Mouse (Mus musculus): ENCODE results near the gene Sgsh. TPM values are rescaled to one million over a fixed set of nuclear protein-coding genes. Genes with fewer than 3 reads are reported as not detected.

Gene Sgsh
- polyA plus RNA-seq, 1 experiment from 2014 or later: 1.9 TPM

DNA sequence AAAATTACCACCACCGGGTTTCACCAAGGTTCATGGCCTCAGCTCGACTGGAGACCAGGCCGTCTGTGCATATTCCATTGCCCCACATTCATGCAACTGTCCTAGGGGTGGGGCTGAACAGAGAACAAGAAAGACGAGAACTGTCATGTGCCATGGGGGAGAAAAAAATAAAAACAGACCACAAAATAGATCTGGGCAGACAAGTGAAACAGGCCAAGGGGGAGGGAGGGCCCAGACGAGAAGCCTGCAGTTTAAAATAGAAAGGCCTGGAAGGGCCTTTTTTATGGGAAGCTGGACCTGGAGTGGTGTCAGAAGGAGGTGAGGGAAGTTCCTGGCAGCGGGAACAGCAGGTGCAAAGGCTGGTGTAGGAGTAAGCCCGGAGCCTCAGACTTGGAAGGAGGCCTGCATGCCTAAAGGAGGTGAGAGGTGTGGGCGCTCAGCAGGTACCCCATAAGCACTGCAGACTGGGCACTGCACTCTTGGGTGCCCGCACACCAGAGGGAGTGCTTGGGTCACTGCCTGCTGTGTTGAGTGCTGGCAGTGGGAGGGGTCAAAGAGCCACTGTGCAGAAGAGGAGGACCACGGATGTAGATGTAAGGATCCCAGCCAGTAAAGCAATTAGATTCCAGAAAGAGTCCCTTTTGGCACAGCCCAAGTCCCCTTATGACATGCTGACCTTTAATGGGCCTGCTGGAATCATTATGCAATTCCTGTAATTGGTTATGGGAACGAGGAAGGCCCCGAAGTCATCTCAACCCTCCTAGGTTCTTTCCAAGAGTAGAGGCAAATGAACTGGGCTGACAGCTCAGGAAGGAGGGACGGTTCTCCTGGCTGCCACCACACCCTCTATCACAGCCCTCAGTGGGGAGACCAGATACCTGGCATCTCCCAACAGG, 48.3 kb downstream of the Sgsh start:
- H3K4me2 ChIP-seq: no peak overlapping the region
- no peak overlapping the region for H3K27ac ChIP-seq (replicated peaks)
- no peak for ATAC-seq (ENCODE audit: insufficient read depth)
- H3K27me3 ChIP-seq: peaks cover 51% of the 10 kb centered on the region
- WGBS (ENCODE audit: insufficient replicate concordance): 47% methylated on average over 13 of the region's 13 CpGs
- H3K9me3 ChIP-seq (replicated peaks): no peaks in the 10 kb centered on the region
- H3K4me3 ChIP-seq (replicated peaks): no peak overlapping the region
- no peaks in the 10 kb centered on the region for H3K4me1 ChIP-seq (replicated peaks)
- no peak overlapping the region for H3K9ac ChIP-seq
- H3K36me3 ChIP-seq (replicated peaks): no peaks in the 10 kb centered on the region

DNA sequence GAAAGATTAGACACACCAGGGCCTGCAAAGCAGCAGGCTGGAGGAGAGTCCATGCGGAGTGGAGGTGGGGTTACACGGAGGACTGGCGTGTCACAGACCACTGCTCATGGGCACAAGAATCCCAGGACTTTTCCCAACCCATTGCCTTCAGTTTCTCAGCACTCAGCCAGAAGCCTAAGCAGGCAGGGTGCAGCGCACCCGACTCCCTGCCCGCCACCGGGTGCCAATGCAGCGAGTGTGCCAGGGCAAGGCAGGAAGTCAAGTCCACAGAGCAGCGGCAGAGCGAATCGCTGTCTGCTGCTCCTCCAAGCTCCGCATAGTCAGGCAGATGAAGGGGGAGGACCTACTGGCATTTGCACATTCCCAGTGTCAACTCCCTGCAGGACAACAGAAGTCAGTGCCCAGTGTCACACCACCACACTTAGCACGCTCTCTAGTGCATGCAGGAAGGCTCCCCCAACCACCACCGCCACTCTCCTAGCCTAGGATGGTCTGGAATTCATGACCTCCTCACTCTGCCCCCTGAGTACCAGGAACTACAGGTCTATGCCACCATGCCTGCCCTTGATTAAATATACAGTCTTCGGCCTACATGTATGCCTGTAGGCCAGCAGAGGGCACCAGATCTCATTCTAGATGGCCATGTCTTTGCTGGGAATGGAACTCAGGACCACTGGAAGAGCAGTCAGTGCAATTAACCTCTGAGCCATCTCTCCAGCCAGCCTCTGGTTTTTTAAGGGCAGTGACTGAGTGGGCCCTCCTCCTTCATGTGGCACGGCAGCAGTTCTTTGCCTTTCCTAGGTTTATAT, 50.2 kb downstream of the Sgsh start:
- 39% methylated on average over 16 of the region's 16 CpGs for whole genome bisulfite sequencing (ENCODE audit: insufficient replicate concordance)

DNA sequence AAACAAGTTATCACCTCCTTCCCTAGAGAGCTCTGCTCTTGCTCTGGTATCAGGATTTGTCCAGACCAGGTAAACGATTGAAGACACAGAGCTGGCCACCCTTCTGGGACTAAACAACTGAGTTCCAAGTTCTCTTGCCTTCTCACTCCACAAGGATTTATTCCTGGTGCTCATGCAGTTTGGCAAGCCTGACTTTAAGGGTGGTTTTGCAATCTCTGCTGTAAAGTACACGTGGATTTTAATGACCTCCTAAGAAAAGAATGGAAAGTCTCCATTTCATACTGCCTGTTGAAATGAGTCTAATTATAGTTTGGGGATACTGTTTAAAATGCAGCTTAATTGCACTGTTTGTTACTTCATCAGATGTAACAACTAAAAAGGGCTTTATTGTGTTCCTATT, 54.4 kb downstream of the Sgsh start:
- Histone ChIP-seq H3K4me2 (peak overlapping the region; percentile 94), H3K4me3 (replicated peaks) (peak overlapping the region; percentile 87; the same call in 1 of the 2 replicates)

More for the DNA sequence above, 50.2 kb downstream of the Sgsh start:
- no peak overlapping the region for H3K27ac ChIP-seq (replicated peaks)
- no peak overlapping the region for H3K4me3 ChIP-seq (replicated peaks)
- H3K4me1 ChIP-seq (replicated peaks): peaks cover 9% of the 10 kb centered on the region
- no peak overlapping the region for H3K4me2 ChIP-seq
- no peak for ATAC-seq (ENCODE audit: insufficient read depth)
- no peaks in the 10 kb centered on the region for H3K9me3 ChIP-seq (replicated peaks)
- H3K9ac ChIP-seq: no peak overlapping the region
- H3K36me3 ChIP-seq (replicated peaks): no peaks in the 10 kb centered on the region
- peaks cover 47% of the 10 kb centered on the region for H3K27me3 ChIP-seq

DNA sequence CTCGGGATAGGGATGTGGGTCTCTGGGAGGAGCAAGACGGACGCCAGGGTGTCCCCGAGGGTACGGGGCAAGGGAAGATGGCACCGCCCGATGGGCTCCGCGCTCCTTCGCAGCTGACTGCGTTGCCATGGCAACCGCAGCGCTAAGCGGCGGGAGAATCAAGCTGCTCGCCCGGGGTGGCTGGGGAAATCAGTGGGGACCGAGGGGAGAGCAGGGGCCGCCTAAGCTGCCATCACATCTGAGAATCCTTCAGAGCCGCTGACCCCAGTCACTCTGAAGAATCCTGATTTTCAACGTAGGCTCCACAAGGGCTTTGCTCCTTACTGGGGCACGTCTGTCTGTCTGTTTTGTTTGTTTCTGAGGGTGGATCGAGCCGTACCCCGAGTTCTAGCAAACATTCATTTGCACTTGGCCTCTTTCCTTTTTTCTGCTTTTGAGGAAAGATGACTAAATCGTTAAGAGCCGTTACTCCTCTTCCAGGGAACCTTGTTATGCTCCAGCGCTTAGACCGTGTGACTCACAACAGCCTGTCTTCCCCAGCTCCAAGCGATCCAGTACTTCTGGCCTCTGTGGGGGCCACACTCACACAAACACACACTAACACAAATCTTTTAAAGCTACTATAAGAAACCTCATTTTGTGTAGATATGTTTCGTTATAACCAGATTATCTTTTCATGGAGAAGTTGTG, 54.9 kb downstream of the Sgsh start:
- H3K9me3 ChIP-seq (replicated peaks): no peaks in the 10 kb centered on the region
- peaks cover 34% of the 10 kb centered on the region for H3K27me3 ChIP-seq
- H3K4me3 ChIP-seq (replicated peaks): peak overlapping the region; percentile 87
- ATAC-seq (ENCODE audit: insufficient read depth): peak; percentile 71; the same call in 1 of the 2 replicates
- peaks cover 28% of the 10 kb centered on the region for H3K4me1 ChIP-seq (replicated peaks)
- 1% methylated on average over 31 of the region's 31 CpGs for WGBS (ENCODE audit: insufficient replicate concordance)
- H3K36me3 ChIP-seq (replicated peaks): peaks cover 28% of the 10 kb centered on the region
- H3K27ac ChIP-seq (replicated peaks): peak overlapping the region; percentile 86
- peak overlapping the region; percentile 93 for H3K9ac ChIP-seq
- peak overlapping the region; percentile 94 for H3K4me2 ChIP-seq

More for the DNA sequence above, 54.4 kb downstream of the Sgsh start:
- WGBS (ENCODE audit: insufficient replicate concordance): 22% methylated on average over 2 of the region's 2 CpGs
- Histone ChIP-seq H3K4me1 (replicated peaks) (peaks cover 28% of the 10 kb centered on the region), H3K9ac (no peak overlapping the region), H3K27ac (replicated peaks) (no peak overlapping the region), H3K27me3 (peaks cover 34% of the 10 kb centered on the region), H3K9me3 (replicated peaks) (no peaks in the 10 kb centered on the region), H3K36me3 (replicated peaks) (peaks cover 22% of the 10 kb centered on the region)
- ATAC-seq (ENCODE audit: insufficient read depth): no peak

DNA sequence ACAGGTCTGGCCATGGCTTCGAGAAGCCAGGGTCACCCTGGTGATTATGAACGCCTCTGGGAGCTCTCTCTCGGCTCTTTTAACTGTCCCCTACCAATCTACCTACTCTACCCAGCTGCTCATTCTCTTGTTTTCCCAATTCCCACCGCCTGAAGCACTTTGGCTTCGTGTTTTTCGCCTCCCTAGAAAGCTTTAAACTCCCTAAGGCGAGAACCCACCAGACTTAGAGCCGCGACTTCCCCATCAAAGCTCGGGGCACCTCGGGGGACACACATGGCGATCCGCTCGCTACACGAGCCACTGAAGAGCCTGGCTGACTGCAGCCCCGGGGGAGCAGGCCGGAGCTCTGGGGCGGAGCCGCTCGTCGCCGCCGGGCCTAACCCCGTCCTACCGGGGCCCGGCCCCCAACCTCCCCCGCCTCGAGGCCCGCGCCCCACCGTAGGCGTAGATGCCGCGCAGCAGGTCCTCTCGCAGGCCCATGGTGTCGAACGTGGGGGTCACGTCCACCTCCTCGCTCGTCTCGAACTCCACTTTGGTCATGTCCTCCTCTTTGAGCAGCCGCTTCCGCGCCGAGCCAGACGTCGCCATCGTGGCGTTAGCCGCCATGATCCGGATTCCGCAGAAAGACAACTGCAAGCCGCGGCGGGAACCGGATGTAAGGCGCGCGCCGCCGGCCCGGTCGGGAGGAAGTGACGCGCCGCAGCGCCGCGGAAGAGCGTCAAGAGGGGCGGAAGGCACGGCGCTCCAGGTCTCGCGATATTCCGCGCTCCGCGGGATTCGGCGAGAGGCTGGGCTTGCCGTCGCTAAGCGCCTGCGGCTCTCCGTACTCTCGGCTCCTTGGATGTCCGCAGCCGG, 55.7 kb downstream of the Sgsh start, which contains the start of gene Eif4a3:
Gene Eif4a3, minus strand, starts transcription at position 699 of the 855 bp plus-strand sequence.
- Histone ChIP-seq H3K9ac (peak within 1 kb of the TSS; percentile 93), H3K27ac (replicated peaks) (peak within 1 kb of the TSS; percentile 86), H3K4me3 (replicated peaks) (peak within 1 kb of the TSS; percentile 87), H3K36me3 (replicated peaks) (peaks cover 36% of the 10 kb centered on the region), H3K27me3 (peaks cover 26% of the 10 kb centered on the region), H3K4me1 (replicated peaks) (peaks cover 28% of the 10 kb centered on the region), H3K9me3 (replicated peaks) (no peaks in the 10 kb centered on the region), H3K4me2 (peak within 1 kb of the TSS; percentile 94)
- ATAC-seq (ENCODE audit: insufficient read depth): peak; percentile 93
- under 1% methylated on average over 89 of the region's 89 CpGs for WGBS (ENCODE audit: insufficient replicate concordance)

DNA sequence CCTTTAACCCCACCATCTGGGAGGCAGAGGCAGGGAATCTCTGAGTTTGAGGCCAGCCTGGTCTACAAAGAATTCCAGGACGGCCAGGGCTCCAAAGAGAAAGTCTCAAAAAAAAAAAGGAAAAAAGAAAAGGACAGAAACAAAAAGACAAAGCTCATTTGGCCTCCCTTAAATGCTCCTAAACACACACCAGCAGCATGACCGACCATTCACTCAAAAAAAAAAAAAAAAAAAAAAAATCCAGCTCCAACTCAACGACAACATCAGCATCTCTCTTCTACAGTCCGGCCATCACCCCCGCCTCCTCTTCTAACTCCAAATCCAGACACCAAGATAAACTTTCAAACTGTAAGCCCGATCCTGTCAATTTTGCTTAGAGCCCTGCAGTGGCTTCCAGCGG, 56.4 kb downstream of the Sgsh start:
- H3K4me2 ChIP-seq: peak overlapping the region; percentile 94
- peak overlapping the region; percentile 93 for H3K9ac ChIP-seq
- peaks cover 21% of the 10 kb centered on the region for H3K27me3 ChIP-seq
- peak overlapping the region; percentile 87 for H3K4me3 ChIP-seq (replicated peaks)
- H3K4me1 ChIP-seq (replicated peaks): peaks cover 28% of the 10 kb centered on the region
- 12% methylated on average over 7 of the region's 7 CpGs for WGBS (ENCODE audit: insufficient replicate concordance)
- no peak for ATAC-seq (ENCODE audit: insufficient read depth)
- no peaks in the 10 kb centered on the region for H3K9me3 ChIP-seq (replicated peaks)
- H3K36me3 ChIP-seq (replicated peaks): peaks cover 43% of the 10 kb centered on the region
- peak overlapping the region; percentile 86 for H3K27ac ChIP-seq (replicated peaks)

DNA sequence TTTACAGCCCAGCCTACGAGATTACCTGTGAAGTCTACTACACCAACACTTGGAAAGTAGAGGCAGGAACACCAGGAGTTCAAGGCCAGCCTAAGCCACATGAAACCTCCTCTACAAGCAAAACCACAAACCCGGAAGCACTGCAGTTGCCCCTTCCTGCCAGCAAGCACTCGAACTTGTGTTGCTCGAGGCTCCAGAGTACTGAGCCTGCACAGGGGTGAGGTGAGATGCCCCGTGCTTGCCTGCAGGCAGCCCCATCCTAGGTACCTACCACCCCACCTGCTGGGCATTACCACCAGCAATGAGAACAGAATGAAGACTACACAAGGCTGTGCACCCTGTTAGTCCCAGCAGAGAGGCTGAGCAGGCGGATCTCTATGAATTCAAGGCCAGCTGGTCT, 57.3 kb downstream of the Sgsh start:
- H3K9me3 ChIP-seq (replicated peaks): no peaks in the 10 kb centered on the region
- H3K9ac ChIP-seq: no peak overlapping the region
- peaks cover 12% of the 10 kb centered on the region; the same call in 1 of the 2 replicates for H3K27me3 ChIP-seq
- peak overlapping the region; percentile 87 for H3K4me3 ChIP-seq (replicated peaks)
- H3K36me3 ChIP-seq (replicated peaks): peaks cover 52% of the 10 kb centered on the region
- peak overlapping the region; percentile 94 for H3K4me2 ChIP-seq
- 38% methylated on average over 6 of the region's 6 CpGs for WGBS (ENCODE audit: insufficient replicate concordance)
- ATAC-seq (ENCODE audit: insufficient read depth): no peak
- H3K4me1 ChIP-seq (replicated peaks): peaks cover 28% of the 10 kb centered on the region
- H3K27ac ChIP-seq (replicated peaks): no peak overlapping the region

MicroRNA genes within 50 kb of the gene (microRNA counts, 519-probe panel; counts per million panel counts)
- microRNA mmu-miR-1932: not detected

Small RNA genes lying within 50 kb of the gene (microRNA-seq; reads per million reads assigned to microRNA genes)
- not detected for gene Mir1932

Other genes with a start within 250 kb of the Sgsh start
- 1.6 and 1.9 TPM in 2 replicates for gene Tbc1d16, start 127.0 kb downstream of the Sgsh start, polyA plus RNA-seq (2015; fragmentation: Nextera tagmentation; extraction: Ambion mirVana)
- gene Ccdc40, start 127.0 kb downstream of the Sgsh start, polyA plus RNA-seq (2015; fragmentation: Nextera tagmentation; extraction: Ambion mirVana): 0.55 and 0.70 TPM in 2 replicates
- 21.4 and 26.4 TPM in 2 replicates for gene Gaa, start 87.6 kb downstream of the Sgsh start, polyA plus RNA-seq (2015; fragmentation: Nextera tagmentation; extraction: Ambion mirVana)
- gene Eif4a3, start 55.4 kb downstream of the Sgsh start, polyA plus RNA-seq (2015; fragmentation: Nextera tagmentation; extraction: Ambion mirVana): 165 and 170 TPM in 2 replicates
- 0.21 and 0.35 TPM in 2 replicates for gene Card14, start 47.8 kb downstream of the Sgsh start, polyA plus RNA-seq (2015; fragmentation: Nextera tagmentation; extraction: Ambion mirVana)
- 1.6 and 2.6 TPM in 2 replicates for gene Slc26a11, start within 50 bp of the Sgsh start, polyA plus RNA-seq (2015; fragmentation: Nextera tagmentation; extraction: Ambion mirVana)
- gene Rnf213, start 37.6 kb upstream of the Sgsh start, polyA plus RNA-seq (2015; fragmentation: Nextera tagmentation; extraction: Ambion mirVana): 4.2 TPM in 2 replicates
- 5.3 and 5.8 TPM in 2 replicates for gene Endov, start 135.8 kb upstream of the Sgsh start, polyA plus RNA-seq (2015; fragmentation: Nextera tagmentation; extraction: Ambion mirVana)
- gene Nptx1, start 192.2 kb upstream of the Sgsh start, polyA plus RNA-seq (2015; fragmentation: Nextera tagmentation; extraction: Ambion mirVana): 0.05 TPM in 1 of 2 replicates, not detected in the other
- gene Rptor, start 247.4 kb upstream of the Sgsh start, polyA plus RNA-seq (2015; fragmentation: Nextera tagmentation; extraction: Ambion mirVana): 4.9 and 5.9 TPM in 2 replicates

Data from liver, embryonic 15.5 days (tissue).